Mouse (Mus musculus) brain, adult 10 weeks (tissue): ENCODE measurements around the gene Fbxl16. TPM values are rescaled to one million over a fixed set of nuclear protein-coding genes. Genes with fewer than 3 reads are reported as not detected.

Experiments
- polyA plus RNA-seq: library from polyadenylated mRNA; stranded (reverse); fragments of 350-450 nt; fragmentation: Illumina TruSeq; extraction: RNeasy Lipid Tissue Mini Kit (QIAGEN cat#74804); gene quantifications from one replicate; pipeline ENCODE4 v1.2.3, GENCODE M21; 2015; ENCODE audit warnings: low read depth, low replicate concordance

Fbxl16 gene
- polyA plus RNA-seq: 572 TPM

DNA sequence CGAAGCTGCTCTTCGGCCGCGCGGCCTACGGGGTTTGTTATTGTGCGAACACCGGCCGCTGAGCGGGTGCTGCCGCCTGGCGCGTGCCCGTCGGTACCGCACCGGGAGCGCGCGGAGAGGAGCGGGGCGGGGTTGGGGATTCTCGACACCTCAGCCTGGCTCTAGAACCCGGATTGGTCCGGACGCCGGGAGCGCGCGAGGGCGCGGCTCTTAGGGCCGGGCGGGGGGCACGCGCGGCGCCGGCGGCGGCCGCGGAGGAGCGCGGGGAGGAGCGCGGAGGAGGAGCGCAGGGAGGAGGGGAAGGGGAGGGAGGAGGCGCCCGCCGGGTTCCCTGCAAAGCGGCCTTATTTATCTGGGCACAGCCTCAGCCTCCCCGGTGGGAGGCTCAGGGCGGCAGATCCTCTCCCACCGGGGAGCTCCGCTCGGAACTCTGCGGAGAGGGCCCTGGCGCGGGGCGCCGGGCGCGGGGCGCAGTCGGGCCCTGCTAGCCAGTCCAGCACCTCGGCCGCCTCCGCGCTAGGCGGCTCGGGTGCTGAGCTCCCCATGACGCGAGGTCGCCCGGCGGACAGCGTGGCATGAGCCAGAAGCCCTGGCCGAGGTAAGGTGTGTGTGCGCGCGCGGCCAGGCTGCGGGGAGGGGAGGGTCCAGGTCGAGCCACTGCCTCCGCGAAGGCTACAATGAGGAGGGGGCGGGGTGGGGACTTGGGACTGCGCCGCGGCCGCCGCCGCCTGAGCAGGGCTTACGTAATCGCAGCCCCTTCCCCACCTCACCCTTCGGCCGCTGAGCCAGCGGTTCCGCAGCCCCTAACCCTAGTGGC, at the start of gene Fbxl16:
Gene Fbxl16 (plus strand): TSS at position 297 of the 817 bp plus-strand sequence.

DNA sequence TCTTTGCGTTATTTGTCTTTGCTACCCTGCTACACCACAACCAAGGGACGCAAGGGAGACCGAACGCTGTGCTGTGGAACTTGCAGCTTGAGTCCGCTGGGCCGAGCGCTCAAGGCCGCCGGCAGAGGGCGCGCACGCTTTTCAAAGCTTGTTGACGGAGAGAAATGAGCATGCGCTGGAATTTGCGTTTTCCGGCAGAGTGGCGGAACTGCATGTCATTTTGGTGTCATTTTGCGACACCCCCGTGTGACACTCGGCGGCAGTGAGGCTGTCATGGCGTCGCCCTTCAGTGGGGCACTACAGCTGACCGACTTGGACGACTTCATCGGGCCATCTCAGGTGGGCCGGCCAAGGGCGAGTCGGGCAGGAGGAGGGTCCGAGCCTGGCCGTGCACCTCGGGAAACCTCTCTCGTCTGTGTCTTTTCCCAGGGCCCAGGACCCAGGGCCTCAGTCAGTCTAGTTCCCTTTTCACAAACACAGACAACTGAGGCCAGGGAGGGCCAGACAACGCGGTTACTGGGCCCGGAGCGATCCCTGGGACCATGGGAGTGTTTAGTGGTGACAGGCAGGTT, 35.2 kb upstream of the Fbxl16 start, which contains the start of gene Narfl:
Gene Narfl (plus strand): TSS at position 228 of the 572 bp plus-strand sequence.

DNA sequence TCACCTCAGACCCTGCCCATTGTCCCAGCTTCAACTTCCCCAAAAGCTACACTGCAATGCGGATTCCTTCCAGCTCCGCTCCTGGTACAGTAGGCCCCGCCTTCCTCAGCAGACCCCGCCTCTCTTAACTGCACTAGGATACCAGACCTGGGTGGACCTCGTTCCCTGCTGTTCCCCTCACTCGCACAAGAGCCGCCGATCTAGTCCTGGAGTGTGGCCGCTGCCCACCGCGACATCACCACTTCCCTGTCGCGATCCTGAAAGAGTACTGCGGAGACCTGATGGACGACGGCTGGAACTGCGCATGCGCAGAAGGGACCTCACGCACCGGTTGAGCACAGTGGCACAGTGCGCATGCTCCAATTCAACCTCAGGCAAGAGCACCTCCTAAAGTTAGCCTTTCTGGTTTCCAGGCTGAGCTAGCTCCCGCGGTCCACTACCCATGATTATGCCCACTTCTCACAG, 23.6 kb upstream of the Fbxl16 start, which contains the start of gene Haghl:
Gene Haghl (minus strand): TSS at position 393 of the 465 bp plus-strand sequence.

DNA sequence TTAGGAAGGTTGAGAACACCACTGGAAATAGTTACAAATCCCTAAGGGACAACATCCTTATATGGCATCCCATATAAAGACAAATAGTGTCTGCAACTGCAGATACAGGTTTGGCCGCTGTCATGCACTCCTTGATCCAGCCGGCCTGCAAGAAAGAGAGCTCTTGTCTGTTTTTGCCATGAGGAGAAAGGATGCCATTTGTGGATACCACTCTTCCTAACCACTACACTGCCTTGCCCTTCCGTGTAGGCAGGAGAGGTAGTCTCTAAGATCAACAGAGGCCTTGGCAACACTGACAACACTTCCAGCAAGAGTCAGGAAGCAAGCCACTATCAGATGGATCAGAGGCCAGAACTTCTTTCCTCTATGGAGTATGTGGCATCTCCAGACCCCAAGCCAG, 22.6 kb upstream of the Fbxl16 start, which contains the start of gene Ccdc78:
Gene Ccdc78 (plus strand): TSS at position 301 of the 400 bp plus-strand sequence.

DNA sequence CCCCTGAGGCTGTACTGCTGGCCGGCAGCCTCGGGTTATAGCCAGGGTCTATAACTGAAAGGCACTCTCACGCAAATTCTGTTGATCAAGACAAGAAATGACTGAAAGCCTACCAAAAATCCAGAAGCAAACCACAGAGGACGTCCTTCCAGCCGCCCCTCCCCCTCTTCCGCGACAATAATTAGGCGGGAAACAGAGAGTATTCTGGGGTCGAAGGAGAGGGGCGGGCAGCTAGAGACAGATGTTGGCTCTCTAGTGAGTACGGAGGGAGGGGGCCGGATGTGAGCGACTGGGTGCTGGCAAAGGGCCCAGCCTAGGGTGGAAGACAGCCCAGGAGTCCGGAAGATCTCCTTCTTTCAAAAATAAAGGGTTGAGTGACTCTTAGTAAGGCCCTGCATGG, 16.3 kb upstream of the Fbxl16 start, which contains the start of gene Fam173a:
Gene Fam173a (minus strand): TSS at position 287 of the 400 bp plus-strand sequence.

DNA sequence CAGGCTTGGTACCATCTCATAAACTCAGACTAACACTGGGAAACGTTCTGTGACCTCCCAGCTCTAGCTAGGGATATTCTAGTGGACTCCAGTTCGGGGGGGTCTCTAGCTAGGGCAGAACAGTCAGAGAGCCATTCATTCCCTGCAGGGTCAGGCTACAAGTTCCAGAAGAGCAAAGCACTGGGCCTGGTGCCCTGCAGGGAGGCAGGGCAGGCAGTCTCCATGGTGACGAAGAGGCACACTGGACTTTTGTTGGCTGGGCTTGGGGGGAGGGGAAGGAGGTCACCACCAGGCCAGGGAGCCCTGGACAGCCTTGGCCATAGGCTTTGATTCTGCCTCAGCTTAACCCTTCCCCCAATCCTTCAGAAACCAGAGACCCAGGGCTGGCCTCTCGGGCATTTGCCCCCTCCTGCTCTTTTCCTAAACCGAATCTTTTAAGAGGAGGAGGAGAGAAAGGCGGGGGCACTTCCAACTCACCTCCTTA, 13.2 kb upstream of the Fbxl16 start, which contains the start of gene AC134908.4:
Gene AC134908.4 (minus strand): TSS at position 51 of the 484 bp plus-strand sequence.

DNA sequence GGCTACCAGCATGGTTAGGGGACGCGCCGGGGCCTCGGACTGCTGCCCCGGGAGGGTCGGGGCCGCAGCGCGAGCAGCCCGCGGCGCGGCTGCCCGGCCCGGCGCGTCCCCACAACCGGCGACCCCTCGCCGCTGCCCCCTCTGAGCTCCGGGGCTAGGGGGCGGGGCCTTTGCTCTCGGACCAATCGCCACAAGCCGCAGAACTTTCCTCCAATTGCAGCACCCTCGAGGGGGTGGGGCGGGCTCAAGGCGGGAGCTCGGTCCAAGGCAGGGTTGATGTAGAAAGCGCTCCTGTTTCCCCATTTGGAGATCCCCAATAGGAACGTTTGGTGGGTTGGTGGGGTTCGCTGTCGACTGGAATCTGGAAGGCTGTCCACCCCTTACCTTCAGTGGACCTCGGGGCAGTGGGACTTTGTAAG, 11.9 kb upstream of the Fbxl16 start, which contains the start of gene Metrn:
Gene Metrn (minus strand): TSS at position 186 of the 419 bp plus-strand sequence.

DNA sequence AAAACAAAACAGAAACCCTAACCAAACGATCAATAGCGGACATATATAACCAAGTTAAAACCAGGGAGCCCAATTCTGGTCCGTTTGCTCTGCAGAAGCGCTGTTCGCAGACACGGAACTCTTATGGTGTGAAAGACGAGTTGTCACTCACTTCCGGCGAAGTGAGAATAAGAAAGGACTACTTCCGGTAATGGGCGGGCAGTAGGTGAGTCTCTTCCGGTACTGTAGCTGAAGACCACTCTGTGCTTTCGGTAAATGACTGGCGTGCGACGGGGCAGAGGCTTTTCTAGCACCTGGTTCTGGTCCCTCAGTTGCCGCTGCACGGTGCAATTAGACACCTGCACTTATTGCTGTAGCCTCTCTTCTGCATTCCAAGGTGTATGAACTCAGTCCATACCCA, 14.6 kb downstream of the Fbxl16 start, which contains the start of gene Wdr24:
Gene Wdr24 (plus strand): TSS at position 176 of the 400 bp plus-strand sequence.

DNA sequence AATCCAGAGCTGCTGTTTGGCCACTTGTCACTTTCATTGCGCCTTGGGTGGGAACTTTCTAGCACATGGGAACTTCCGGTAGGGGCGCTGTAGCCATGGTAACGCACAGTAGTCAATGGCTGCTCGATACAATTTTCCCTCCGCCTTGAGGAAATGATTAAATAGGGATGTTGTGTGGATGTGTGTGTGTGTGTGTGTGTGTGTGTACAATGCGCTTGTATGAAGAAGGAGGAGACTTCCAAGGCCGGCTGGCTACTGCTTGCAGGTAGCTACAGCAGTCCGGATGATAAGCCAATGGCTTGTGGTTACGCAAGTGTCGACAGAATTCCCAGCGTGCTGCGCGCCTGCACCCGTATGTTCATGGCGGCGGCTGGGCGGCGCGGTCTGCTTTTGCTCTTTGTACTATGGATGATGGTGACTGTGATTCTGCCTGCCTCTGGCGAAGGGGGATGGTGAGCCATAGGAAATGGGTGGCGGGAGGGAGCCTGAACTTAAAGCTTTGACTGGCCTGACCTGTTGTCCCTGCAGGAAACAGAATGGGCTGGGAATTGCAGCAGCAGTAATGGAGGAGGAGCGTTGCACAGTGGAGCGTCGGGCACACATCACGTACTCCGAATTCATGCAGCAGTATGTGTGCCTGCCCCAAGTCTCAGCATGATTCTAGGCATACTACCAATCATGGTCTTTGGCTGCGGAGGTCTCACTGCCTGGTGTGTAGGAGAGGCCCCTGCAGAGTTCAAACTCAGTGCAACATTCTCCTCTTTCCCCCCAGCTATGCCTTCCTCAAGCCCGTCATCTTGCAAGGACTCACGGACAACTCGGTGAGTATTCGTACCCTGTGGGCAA, 20.1 kb downstream of the Fbxl16 start, which contains the start of gene Jmjd8:
Gene Jmjd8 (plus strand): TSS at position 156 of the 846 bp plus-strand sequence.

DNA sequence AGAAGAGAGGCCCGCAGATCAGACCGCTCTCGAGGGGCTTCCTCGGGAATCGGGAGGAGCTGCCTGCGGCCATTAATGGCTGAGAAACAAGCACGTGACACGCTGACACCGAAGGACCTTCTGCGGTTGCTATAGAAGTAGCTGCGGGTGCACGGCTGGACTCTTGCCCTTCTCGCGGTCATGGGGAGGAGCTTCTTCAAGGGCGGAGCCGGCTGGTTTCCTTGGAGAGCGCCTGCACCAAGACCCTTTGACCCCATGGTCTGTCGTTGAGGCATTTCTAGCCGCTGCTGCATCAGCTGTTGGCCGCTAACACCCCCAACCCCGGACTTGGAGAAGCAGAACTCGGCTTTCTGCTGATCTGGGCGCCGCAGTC, 24.4 kb downstream of the Fbxl16 start, which contains the start of gene Stub1:
Gene Stub1 (minus strand): TSS at position 114 of the 373 bp plus-strand sequence.

DNA sequence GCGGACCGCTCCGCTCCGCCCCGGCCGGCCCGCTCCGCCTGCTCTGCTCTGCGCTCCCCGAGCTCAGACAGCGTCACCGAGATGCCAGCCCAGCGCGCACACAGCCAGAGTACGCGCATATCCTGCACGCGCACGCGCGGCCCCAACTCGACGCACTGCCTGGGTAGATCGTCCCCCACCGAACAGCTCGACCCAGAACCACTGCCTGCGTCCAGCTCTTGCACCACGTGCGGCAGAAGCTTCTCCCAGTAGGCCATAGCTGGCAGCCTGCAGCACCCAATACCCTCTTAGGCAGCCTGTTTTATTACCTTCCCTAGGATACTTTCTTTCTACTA, 28.2 kb downstream of the Fbxl16 start, which contains the start of gene Rhbdl1:
Gene Rhbdl1 (minus strand): TSS at position 220 of the 335 bp plus-strand sequence.

DNA sequence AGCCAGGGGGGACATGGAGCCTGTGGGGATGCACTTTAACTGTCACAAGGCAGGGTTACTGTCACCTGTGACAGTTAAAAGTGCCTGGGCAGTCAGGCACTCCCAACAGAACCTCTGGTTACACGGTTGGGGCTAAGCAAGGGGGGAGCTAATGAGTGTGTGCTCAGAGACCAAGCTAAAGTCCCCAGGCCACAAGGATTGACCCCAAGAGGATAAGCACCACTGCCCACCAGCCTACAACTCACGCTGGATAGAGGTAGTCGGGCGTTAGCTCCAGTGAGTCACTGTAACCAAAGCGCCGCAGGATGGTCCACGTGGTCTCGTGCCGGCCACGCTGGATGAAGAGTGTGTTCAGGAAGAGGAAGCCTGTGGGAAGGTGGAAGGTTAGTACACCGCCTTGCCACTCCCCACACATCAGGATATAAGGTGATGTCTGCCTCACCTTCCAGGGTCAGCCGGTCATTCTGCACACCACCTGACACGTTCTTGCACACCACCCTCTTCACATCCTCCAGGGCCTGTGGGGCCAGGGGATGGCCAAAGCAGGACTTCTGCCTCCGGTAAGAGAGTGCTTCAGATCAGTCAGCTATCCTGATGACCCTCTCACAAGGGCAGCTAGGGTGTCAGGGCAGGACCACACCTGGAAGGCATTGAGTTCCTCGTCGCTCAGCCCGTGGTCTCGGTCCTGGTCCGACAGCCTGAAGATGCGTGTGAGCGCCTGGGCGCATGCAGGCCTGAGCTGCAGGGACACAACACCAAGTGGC, 32.4 kb downstream of the Fbxl16 start, which contains the start of gene Gm20683:
Gene Gm20683 (minus strand): TSS at position 647 of the 764 bp plus-strand sequence.

DNA sequence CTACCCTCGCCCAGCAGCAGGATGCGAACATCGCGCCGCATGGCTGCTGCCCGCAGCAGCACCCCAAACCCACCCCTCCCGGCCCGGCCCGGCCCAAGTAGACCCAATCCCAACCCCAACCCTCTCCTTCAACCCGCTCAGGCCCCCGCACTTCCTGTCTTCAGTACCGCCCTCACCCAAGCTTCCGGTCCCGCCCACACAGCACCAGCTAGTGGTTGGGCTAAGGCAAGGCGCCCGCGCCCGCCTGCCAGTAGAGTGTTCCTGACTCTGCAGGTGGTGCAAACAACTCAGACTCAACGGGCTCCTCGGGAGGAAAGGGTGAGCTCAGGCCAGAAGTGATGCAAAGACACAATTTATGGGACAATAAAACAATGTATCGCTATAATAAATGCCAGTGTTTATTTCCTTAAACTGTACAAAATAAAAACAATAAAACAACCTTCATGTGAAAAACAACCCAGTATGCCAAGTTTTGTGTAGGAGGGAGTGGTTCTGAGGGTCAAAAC, 35.6 kb downstream of the Fbxl16 start, which contains the start of gene Rhot2:
Gene Rhot2 (minus strand): TSS at position 456 of the 506 bp plus-strand sequence.

DNA sequence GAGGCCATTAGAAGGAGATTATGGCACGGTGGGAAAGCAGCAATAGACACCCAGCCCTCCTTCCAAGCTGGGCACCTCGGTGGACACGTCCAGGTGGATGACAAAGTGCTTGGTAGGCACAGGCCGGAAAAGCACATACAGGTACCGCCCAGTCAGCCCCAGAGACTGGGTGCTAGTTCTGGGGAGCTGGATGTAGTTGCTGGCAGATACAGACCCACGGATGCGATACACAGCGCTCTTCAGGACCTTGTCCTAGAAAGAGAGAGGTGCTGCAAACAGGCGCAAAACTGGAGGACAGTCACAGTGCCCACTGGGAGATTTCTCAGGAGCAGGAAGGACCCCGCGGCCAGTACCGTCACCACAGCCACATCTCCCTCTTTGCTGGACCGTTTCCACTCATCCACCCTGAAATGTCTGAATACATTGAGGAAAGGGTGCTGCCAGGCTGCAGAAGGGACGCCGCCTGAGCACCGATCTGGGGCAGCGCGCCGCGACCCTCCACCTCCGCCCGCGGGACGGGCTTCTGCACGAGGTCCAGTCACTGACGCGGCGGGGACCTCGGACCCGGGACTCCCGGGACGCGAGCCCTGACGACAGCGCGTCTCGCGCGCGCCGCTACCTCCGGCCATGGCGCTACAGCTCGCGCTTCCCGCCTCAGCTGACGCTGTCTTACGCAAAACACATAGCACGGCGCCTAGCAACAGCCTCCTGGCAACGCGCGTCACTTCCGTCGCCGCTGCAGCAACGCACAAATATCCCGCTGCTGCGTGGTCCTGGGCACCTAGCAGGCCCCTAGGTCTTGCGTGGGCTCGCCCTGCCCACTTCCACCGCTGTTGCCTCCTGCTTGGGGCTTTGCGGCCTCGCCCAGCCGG, 52.2 kb downstream of the Fbxl16 start, which contains the start of gene Wdr90:
Gene Wdr90 (minus strand): TSS at position 670 of the 872 bp plus-strand sequence.

DNA sequence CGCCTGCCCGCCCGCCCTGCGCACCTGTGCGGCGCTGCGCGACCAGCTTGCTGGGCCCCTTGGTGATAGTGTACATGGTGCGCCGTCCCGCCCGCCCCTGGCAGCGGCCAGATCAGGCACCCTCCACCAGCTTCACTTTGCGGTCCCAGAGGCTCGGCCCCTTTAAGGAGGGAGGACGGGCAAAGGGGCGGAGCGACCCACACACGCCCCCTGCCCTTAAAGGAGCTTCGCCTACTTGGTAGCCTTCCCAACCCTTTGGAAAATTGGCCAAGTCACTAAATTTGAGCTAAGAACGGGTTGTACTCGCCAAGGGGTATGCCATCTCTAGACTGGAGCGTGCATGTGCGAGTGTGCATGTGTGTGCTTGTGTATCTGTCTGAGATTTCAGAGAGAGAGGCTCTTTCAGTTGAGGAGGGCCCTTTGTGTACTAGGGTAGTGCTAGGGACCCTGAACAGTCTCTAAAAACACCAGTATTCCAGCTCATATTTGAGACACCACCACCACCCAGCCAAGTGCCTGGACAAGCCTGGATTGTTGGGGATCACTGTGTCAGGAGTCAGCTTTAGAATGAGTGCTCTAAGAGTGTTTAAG, 59.8 kb downstream of the Fbxl16 start, which contains the start of gene Mcrip2:
Gene Mcrip2 (minus strand): TSS at position 164 of the 591 bp plus-strand sequence.

